Mouse (Mus musculus) heart, embryonic 10.5 days (tissue): ENCODE measurements at regions not wholly inside any gene's neighbourhood (a gene's known extent, or its start where the extent isn't known, plus 50 kb on each side); places are given as distances from the start of the nearest gene placed in this dataset.
A peak's percentile ranks its signal among the peaks of the same experiment; 100 is the strongest.

Experiments
- DNase-seq: peaks from one replicate; pipeline ENCODE4 v3.0.0-alpha.2; 2017; ENCODE audit warnings: low spot score
- H3K27ac ChIP-seq: fragments of 300-500 bp; sonication (generic); 2 replicates; pipeline ENCODE4 v1.5.1; 2016; ENCODE audit warnings: mild to moderate bottlenecking
- H3K27me3 ChIP-seq: fragments of 300-500 bp; sonication (generic); 2 replicates; pipeline ENCODE4 v1.6.1; 2016; ENCODE audit warnings: mild to moderate bottlenecking; ENCODE audit not compliant: poor library complexity, insufficient read depth, severe bottlenecking
- H3K36me3 ChIP-seq: fragments of 300-500 bp; sonication (generic); 2 replicates; pipeline ENCODE4 v1.6.1; 2016; ENCODE audit warnings: mild to moderate bottlenecking, moderate library complexity
- H3K4me1 ChIP-seq: fragments of 300-500 bp; sonication (generic); 2 replicates; pipeline ENCODE4 v1.6.1; 2016; ENCODE audit warnings: mild to moderate bottlenecking
- H3K4me3 ChIP-seq: fragments of 300-500 bp; sonication (generic); 2 replicates; pipeline ENCODE4 v1.5.1; 2016; ENCODE audit warnings: mild to moderate bottlenecking, moderate library complexity
- H3K9me3 ChIP-seq: fragments of 300-500 bp; sonication (generic); 2 replicates; pipeline ENCODE4 v1.6.1; 2016; ENCODE audit warnings: mild to moderate bottlenecking, moderate library complexity
- WGBS: fragments of 180-500 bp; shearing (Covaris S2); methylation state at CpG from one replicate; pipeline ENCODE4 v1.1.7; 2016; 5-methylcytosine and 5-hydroxymethylcytosine counted together

GRCm38 (mm10) chr10:91321226-91321625, 140.1 kb upstream of the Tmpo start:
- H3K9me3 ChIP-seq = no peaks in the 10 kb centered on the region
- H3K27me3 ChIP-seq = 0 out of 2 replicates have a peak, but pooled peaks cover 4% of the 10 kb centered on the region

GRCm38 (mm10) chr10:91319442-91320112, 138.5 kb upstream of the Tmpo start:
- DNase-seq = no peak

More at GRCm38 (mm10) chr10:91321226-91321625, 140.1 kb upstream of the Tmpo start:
- Histone ChIP-seq H3K27ac (no peak overlapping the region), H3K4me1 (peaks cover 16% of the 10 kb centered on the region), H3K36me3 (no peaks in the 10 kb centered on the region), H3K4me3 (no peak overlapping the region)
- no peak for DNase-seq
- WGBS = 75% methylated on average over 4 of the region's 4 CpGs

GRCm38 (mm10) chr10:91314441-91314840, 133.3 kb upstream of the Tmpo start:
- no peak overlapping the region for H3K4me3 ChIP-seq
- H3K27me3 ChIP-seq = no peaks in the 10 kb centered on the region
- no peaks in the 10 kb centered on the region for H3K9me3 ChIP-seq
- no peak overlapping the region for H3K27ac ChIP-seq
- H3K4me1 ChIP-seq = peaks cover 6% of the 10 kb centered on the region
- H3K36me3 ChIP-seq = no peaks in the 10 kb centered on the region
- WGBS = 95% methylated on average over 1 of the region's 1 CpGs
- no peak for DNase-seq

More at GRCm38 (mm10) chr10:91319442-91320112, 138.5 kb upstream of the Tmpo start:
- no peaks in the 10 kb centered on the region for H3K36me3 ChIP-seq
- 80% methylated on average over 10 of the region's 10 CpGs for WGBS
- H3K4me3 ChIP-seq = no peak overlapping the region
- no peak overlapping the region for H3K27ac ChIP-seq
- no peaks in the 10 kb centered on the region for H3K9me3 ChIP-seq
- H3K4me1 ChIP-seq = peaks cover 11% of the 10 kb centered on the region
- 0 out of 2 replicates have a peak, but pooled peaks cover 4% of the 10 kb centered on the region for H3K27me3 ChIP-seq

- no peaks in the 10 kb centered on the region for H3K36me3 ChIP-seq
- no peak overlapping the region for H3K27ac ChIP-seq
- no peaks in the 10 kb centered on the region for H3K27me3 ChIP-seq
- no peak overlapping the region for H3K4me3 ChIP-seq
- 46% methylated on average over 3 of the region's 3 CpGs for whole genome bisulfite sequencing
- no peaks in the 10 kb centered on the region for H3K9me3 ChIP-seq
- no peak for DNase-seq
- no peaks in the 10 kb centered on the region for H3K4me1 ChIP-seq
These were observed 132.2 kb upstream of the Tmpo start for GRCm38 (mm10) chr10:91313316-91313715.

GRCm38 (mm10) chr10:91312913-91313312, 131.8 kb upstream of the Tmpo start:
- Histone ChIP-seq H3K4me1 (no peaks in the 10 kb centered on the region), H3K27me3 (no peaks in the 10 kb centered on the region), H3K27ac (no peak overlapping the region), H3K9me3 (no peaks in the 10 kb centered on the region), H3K4me3 (no peak overlapping the region), H3K36me3 (no peaks in the 10 kb centered on the region)
- DNase-seq = no peak
- 76% methylated on average over 5 of the region's 5 CpGs for WGBS

GRCm38 (mm10) chr10:91300067-91300466, 119.0 kb upstream of the Tmpo start:
- H3K4me3 ChIP-seq = no peak overlapping the region
- H3K27me3 ChIP-seq = no peaks in the 10 kb centered on the region
- H3K9me3 ChIP-seq = no peaks in the 10 kb centered on the region
- DNase-seq = no peak
- 0 out of 2 replicates have a peak overlapping the region, but pooled peaks have one; percentile 37 for H3K27ac ChIP-seq
- 53% methylated on average over 7 of the region's 7 CpGs for WGBS
- no peaks in the 10 kb centered on the region for H3K36me3 ChIP-seq
- no peaks in the 10 kb centered on the region for H3K4me1 ChIP-seq

- no peaks in the 10 kb centered on the region for H3K36me3 ChIP-seq
- H3K4me1 ChIP-seq = no peaks in the 10 kb centered on the region
- no peak for DNase-seq
- no peak overlapping the region for H3K4me3 ChIP-seq
- H3K27me3 ChIP-seq = no peaks in the 10 kb centered on the region
- no peaks in the 10 kb centered on the region for H3K9me3 ChIP-seq
- H3K27ac ChIP-seq = no peak overlapping the region
- 31% methylated on average over 9 of the region's 9 CpGs for WGBS
These were observed 116.8 kb upstream of the Tmpo start for GRCm38 (mm10) chr10:91297792-91298460.

- H3K4me1 ChIP-seq = no peaks in the 10 kb centered on the region
- H3K4me3 ChIP-seq = no peak overlapping the region
- H3K9me3 ChIP-seq = no peaks in the 10 kb centered on the region
- H3K27me3 ChIP-seq = no peaks in the 10 kb centered on the region
- no peak for DNase-seq
- no peaks in the 10 kb centered on the region for H3K36me3 ChIP-seq
- 77% methylated on average over 8 of the region's 8 CpGs for WGBS
- no peak overlapping the region for H3K27ac ChIP-seq
These were observed 114.2 kb upstream of the Tmpo start for GRCm38 (mm10) chr10:91295345-91295744.

- Histone ChIP-seq H3K4me1 (no peaks in the 10 kb centered on the region), H3K4me3 (no peak overlapping the region), H3K27me3 (no peaks in the 10 kb centered on the region), H3K36me3 (no peaks in the 10 kb centered on the region), H3K27ac (no peak overlapping the region), H3K9me3 (no peaks in the 10 kb centered on the region)
- 88% methylated on average over 6 of the region's 6 CpGs for WGBS
- DNase-seq = no peak
These were observed 112.1 kb upstream of the Tmpo start for GRCm38 (mm10) chr10:91293226-91293625.

GRCm38 (mm10) chr10:91284259-91284658, 103.1 kb upstream of the Tmpo start:
- Histone ChIP-seq H3K4me3 (no peak overlapping the region), H3K27ac (no peak overlapping the region), H3K36me3 (no peaks in the 10 kb centered on the region), H3K9me3 (no peaks in the 10 kb centered on the region), H3K27me3 (no peaks in the 10 kb centered on the region), H3K4me1 (no peaks in the 10 kb centered on the region)
- no peak for DNase-seq
- WGBS = 84% methylated on average over 9 of the region's 9 CpGs

GRCm38 (mm10) chr10:91270955-91271741, 90.0 kb upstream of the Tmpo start:
- H3K4me3 ChIP-seq = peak overlapping the region; percentile 34
- DNase-seq = peak; percentile 88
- H3K4me1 ChIP-seq = peaks cover 13% of the 10 kb centered on the region
- H3K27me3 ChIP-seq = no peaks in the 10 kb centered on the region
- H3K9me3 ChIP-seq = no peaks in the 10 kb centered on the region
- no peaks in the 10 kb centered on the region for H3K36me3 ChIP-seq
- 9% methylated on average over 14 of the region's 14 CpGs for WGBS
- peak overlapping the region; percentile 69; the same call in 1 of the 2 replicates for H3K27ac ChIP-seq

GRCm38 (mm10) chr10:91270268-91270954, 89.3 kb upstream of the Tmpo start:
- DNase-seq = peak; percentile 89
- 11% methylated on average over 14 of the region's 14 CpGs for WGBS
- Histone ChIP-seq H3K4me1 (peaks cover 13% of the 10 kb centered on the region), H3K36me3 (no peaks in the 10 kb centered on the region), H3K9me3 (no peaks in the 10 kb centered on the region), H3K27ac (peak overlapping the region; percentile 69; the same call in 1 of the 2 replicates), H3K4me3 (peak overlapping the region; percentile 34), H3K27me3 (no peaks in the 10 kb centered on the region)
